Mouse (Mus musculus) myocyte (in vitro differentiated cells): ENCODE measurements around the gene Pkdrej. TPM values are rescaled to one million over a fixed set of nuclear protein-coding genes. Genes with fewer than 3 reads are reported as not detected.
A peak's percentile ranks its signal among the peaks of the same experiment; 100 is the strongest.

ENCODE experiments used
- H3K27me3 ChIP-seq: one replicate; pipeline ENCODE4 v1.6.1; 2011; ENCODE audit not compliant: control insufficient read depth, insufficient read depth, insufficient read length
- H3K36me3 ChIP-seq: one replicate; pipeline ENCODE4 v1.6.1; 2011; ENCODE audit not compliant: control insufficient read depth, insufficient read depth
- H3K4me2 ChIP-seq: one replicate; pipeline ENCODE4 v1.6.1; 2011; ENCODE audit warnings: low read depth, control low read depth
- H3K4me3 ChIP-seq: one replicate; pipeline ENCODE4 v1.5.1; 2011; ENCODE audit warnings: mild to moderate bottlenecking, control low read depth, moderate library complexity
- H3K79me2 ChIP-seq: one replicate; pipeline ENCODE4 v1.6.1; 2011; ENCODE audit not compliant: control insufficient read depth, insufficient read depth
- H3ac ChIP-seq: one replicate; pipeline ENCODE4 v1.6.1; 2011; ENCODE audit not compliant: control insufficient read depth, insufficient read length
- CEBPB ChIP-seq: IDR thresholded peaks from 2 replicates; pipeline ENCODE4 v1.6.1; 2011; ENCODE audit warnings: mild to moderate bottlenecking, moderate library complexity; ENCODE audit not compliant: poor library complexity, insufficient read depth, severe bottlenecking
- E2F4 ChIP-seq: IDR thresholded peaks from one replicate; pipeline ENCODE4 v1.6.1; 2011; ENCODE audit warnings: mild to moderate bottlenecking, control low read depth, moderate library complexity; ENCODE audit not compliant: insufficient read depth
- MAX ChIP-seq: IDR thresholded peaks from one replicate; pipeline ENCODE4 v1.6.1; 2011; ENCODE audit warnings: low read depth, mild to moderate bottlenecking, control low read depth
- MYOD1 ChIP-seq, 3 experiments: IDR thresholded peaks; one replicate each; pipeline ENCODE4 v1.6.1; 2011; ENCODE audit warnings: control low read depth in 2 of 3, low read depth in 2 of 3, mild to moderate bottlenecking in 2 of 3, moderate library complexity in 1 of 3; ENCODE audit not compliant: insufficient read length in 2 of 3, control insufficient read depth in 1 of 3
- MYOG ChIP-seq, 3 experiments: IDR thresholded peaks; one replicate each; pipeline ENCODE4 v1.6.1; 2011; ENCODE audit warnings: control low read depth in 2 of 3, low read depth in 2 of 3, mild to moderate bottlenecking in 2 of 3; ENCODE audit not compliant: insufficient read length in 2 of 3, control insufficient read depth in 1 of 3, insufficient read depth in 1 of 3
- POLR2A ChIP-seq: IDR thresholded peaks from one replicate; pipeline ENCODE4 v1.6.1; 2011; ENCODE audit warnings: low read depth, mild to moderate bottlenecking, control low read depth, moderate library complexity; ENCODE audit not compliant: insufficient read length
- POLR2AphosphoS2 ChIP-seq: IDR thresholded peaks from one replicate; pipeline ENCODE4 v1.6.1; 2011; ENCODE audit warnings: low read depth, control low read depth; ENCODE audit not compliant: insufficient read length
- REST ChIP-seq: IDR thresholded peaks from one replicate; pipeline ENCODE4 v1.6.1; 2011; ENCODE audit warnings: mild to moderate bottlenecking, control low read depth, moderate library complexity; ENCODE audit not compliant: insufficient read depth, insufficient read length
- SRF ChIP-seq: IDR thresholded peaks from one replicate; pipeline ENCODE4 v1.6.1; 2011; ENCODE audit warnings: low read depth; ENCODE audit not compliant: control insufficient read depth, insufficient read length
- TCF12 ChIP-seq: IDR thresholded peaks from one replicate; pipeline ENCODE4 v1.6.1; 2011; ENCODE audit warnings: mild to moderate bottlenecking, control low read depth; ENCODE audit not compliant: poor library complexity, insufficient read depth, severe bottlenecking
- TCF3 ChIP-seq: IDR thresholded peaks from one replicate; pipeline ENCODE4 v1.6.1; 2011; ENCODE audit warnings: low read depth, control low read depth; ENCODE audit not compliant: insufficient read length
- USF1 ChIP-seq: IDR thresholded peaks from one replicate; pipeline ENCODE4 v1.6.1; 2011; ENCODE audit warnings: low read depth, mild to moderate bottlenecking, control low read depth, moderate library complexity
- polyA plus RNA-seq: library from polyadenylated mRNA; unstranded; fragments of >200 nt; fragmentation: generic; extraction: Trizol; gene quantifications from one replicate; pipeline ENCODE4 v1.2.1, GENCODE M21; 2012; ENCODE audit warnings: missing spikeins

The Pkdrej gene
- polyA plus RNA-seq, 1 experiment, result not detected

DNA sequence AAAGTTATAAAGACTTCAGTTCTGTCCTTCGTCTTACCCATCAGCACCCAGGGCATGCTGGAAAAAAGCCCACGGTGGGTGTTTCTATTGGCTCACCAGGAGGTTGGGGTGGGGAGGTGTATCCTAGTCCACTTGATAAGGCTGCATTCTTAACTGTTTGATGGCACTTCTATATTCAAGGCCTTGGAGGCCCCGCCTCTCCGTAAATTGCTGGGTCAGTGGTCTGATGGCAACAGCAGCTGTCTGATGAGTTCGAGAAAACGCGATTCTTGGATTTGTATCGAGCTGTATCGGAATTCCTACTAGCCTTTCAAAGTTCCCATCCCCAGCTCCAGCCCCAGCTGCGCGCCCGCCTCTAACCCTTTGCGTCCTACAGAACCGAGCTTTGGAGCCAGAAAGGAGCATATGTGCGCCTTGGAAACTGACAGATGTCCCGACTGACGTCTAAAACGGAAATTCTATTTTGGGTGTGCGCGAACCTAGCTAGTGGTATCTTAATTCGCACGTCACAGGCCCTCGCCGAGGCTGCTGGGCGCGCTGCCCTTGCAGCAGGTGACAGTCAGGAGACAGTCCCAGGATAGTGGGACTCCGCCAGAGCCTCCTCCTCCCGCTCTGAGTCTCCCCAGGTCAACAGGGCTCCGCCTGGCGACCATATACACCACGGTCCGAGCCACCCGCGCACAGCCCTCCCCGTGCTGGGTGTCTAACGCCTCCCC lies 10.6 kb downstream of the Pkdrej start:
- Histone ChIP-seq H3K4me2 (peak overlapping the region; percentile 81), H3K27me3 (peaks cover 21% of the 10 kb centered on the region), H3ac (peak overlapping the region; percentile 33), H3K36me3 (no peaks in the 10 kb centered on the region), H3K79me2 (no peaks in the 10 kb centered on the region), H3K4me3 (peak overlapping the region; percentile 49)
- TF ChIP-seq REST, result no peak
- TF ChIP-seq MYOG (IDR thresholded peaks at IDR 0.05; ENCODE audit: control insufficient read depth in 1 of 3, insufficient read depth in 1 of 3, insufficient read length in 2 of 3, low read depth in 2 of 3), result peak; percentile 16 to 59 (median 29)
- peak; percentile 66 for TF ChIP-seq SRF
- peak in 1 of 3 experiments; percentile 78 for TF ChIP-seq MYOD1 (IDR thresholded peaks at IDR 0.05; ENCODE audit: control insufficient read depth in 1 of 3, insufficient read length in 2 of 3, low read depth in 2 of 3)

DNA sequence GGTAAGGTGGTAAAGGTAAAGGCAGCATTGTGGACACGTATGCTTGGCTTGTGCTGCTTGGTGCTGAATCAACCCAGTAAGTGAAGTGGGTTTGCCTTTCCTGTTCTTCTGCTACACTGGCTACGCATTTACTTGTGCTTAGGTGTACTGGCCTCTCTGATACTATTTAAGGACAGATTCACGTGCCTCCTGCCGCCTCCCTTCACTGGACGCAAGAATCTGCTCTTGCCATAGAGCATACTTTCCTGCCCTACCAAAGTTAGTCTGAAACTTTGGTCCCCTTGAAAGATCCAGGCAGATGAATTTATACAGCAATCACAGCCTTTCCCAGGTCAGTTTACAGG lies 11.1 kb downstream of the Pkdrej start:
- Histone ChIP-seq H3K36me3 (no peaks in the 10 kb centered on the region), H3ac (peak overlapping the region; percentile 33), H3K4me3 (peak overlapping the region; percentile 49), H3K4me2 (peak overlapping the region; percentile 81), H3K79me2 (no peaks in the 10 kb centered on the region), H3K27me3 (peaks cover 16% of the 10 kb centered on the region)
- TF ChIP-seq REST, result no peak
- no peak for TF ChIP-seq MAX
- TF ChIP-seq MYOD1 (IDR thresholded peaks at IDR 0.05; ENCODE audit: control insufficient read depth in 1 of 3, insufficient read length in 2 of 3, low read depth in 2 of 3), result no peak
- TF ChIP-seq TCF12, result no peak
- TF ChIP-seq E2F4, result no peak
- TF ChIP-seq USF1, result no peak
- no peak for TF ChIP-seq POLR2AphosphoS2
- no peak for TF ChIP-seq SRF
- TF ChIP-seq TCF3, result no peak
- no peak for TF ChIP-seq MYOG (IDR thresholded peaks at IDR 0.05; ENCODE audit: control insufficient read depth in 1 of 3, insufficient read depth in 1 of 3, insufficient read length in 2 of 3, low read depth in 2 of 3)
- no peak for TF ChIP-seq POLR2A
- no peak for TF ChIP-seq CEBPB

DNA sequence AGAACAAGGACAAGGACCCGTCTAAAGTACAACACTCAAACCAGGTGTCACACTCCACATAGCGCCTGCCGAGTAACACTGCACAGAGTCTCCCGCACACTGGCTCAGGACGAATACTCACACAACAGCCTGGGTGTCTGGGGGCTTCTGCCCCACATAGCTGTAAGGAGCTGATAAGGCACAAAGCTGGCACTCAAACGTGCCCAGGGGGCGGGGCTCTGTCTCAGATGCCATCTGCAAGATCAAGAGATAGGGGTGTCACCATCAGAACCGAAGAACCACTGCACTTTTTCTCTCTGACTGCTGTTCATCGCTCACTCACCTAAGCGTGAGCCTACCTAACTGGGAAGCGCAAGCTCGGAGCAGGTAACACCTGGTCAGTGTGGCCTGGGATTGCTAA lies 12.4 kb downstream of the Pkdrej start:
- Histone ChIP-seq H3K36me3 (no peaks in the 10 kb centered on the region), H3K27me3 (peaks cover 7% of the 10 kb centered on the region), H3K4me2 (no peak overlapping the region), H3ac (no peak overlapping the region), H3K79me2 (no peaks in the 10 kb centered on the region), H3K4me3 (no peak overlapping the region)
- TF ChIP-seq TCF12 (no peak), POLR2AphosphoS2 (no peak), E2F4 (no peak), MYOG (IDR thresholded peaks at IDR 0.05; ENCODE audit: control insufficient read depth in 1 of 3, insufficient read depth in 1 of 3, insufficient read length in 2 of 3, low read depth in 2 of 3) (no peak), MAX (no peak), TCF3 (no peak), POLR2A (no peak), USF1 (no peak), REST (no peak), SRF (no peak), MYOD1 (IDR thresholded peaks at IDR 0.05; ENCODE audit: control insufficient read depth in 1 of 3, insufficient read length in 2 of 3, low read depth in 2 of 3) (no peak), CEBPB (no peak)

DNA sequence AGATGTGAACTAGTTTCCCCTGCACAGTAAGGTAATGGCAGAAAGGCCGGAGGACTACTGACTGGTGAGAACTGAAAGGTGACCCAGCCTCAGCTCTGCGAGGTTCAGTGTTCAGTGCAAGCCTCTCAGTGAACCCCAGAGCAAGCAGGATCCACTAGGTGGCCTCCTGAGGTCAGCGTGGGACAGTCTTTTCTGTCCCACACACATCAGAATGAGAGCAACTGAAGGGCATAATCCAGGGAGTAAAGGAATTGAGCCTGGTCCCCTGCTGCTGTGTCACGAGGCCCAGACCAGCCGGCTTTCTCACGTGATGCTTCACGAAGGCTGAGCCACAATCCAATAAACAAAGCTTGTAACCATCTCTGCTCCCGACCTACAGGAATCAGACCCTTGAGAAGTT lies 13.1 kb downstream of the Pkdrej start:
- H3K4me3 ChIP-seq, result no peak overlapping the region
- peaks cover 9% of the 10 kb centered on the region for H3K27me3 ChIP-seq
- H3K36me3 ChIP-seq, result no peaks in the 10 kb centered on the region
- TF ChIP-seq E2F4 (no peak), POLR2AphosphoS2 (no peak), MYOD1 (IDR thresholded peaks at IDR 0.05; ENCODE audit: control insufficient read depth in 1 of 3, insufficient read length in 2 of 3, low read depth in 2 of 3) (no peak), SRF (no peak), POLR2A (no peak), TCF3 (no peak), CEBPB (no peak), USF1 (no peak), TCF12 (no peak), MYOG (IDR thresholded peaks at IDR 0.05; ENCODE audit: control insufficient read depth in 1 of 3, insufficient read depth in 1 of 3, insufficient read length in 2 of 3, low read depth in 2 of 3) (no peak), MAX (no peak), REST (no peak)
- H3K79me2 ChIP-seq, result no peaks in the 10 kb centered on the region
- H3ac ChIP-seq, result no peak overlapping the region
- no peak overlapping the region for H3K4me2 ChIP-seq
